Mouse (Mus musculus) neural tube, embryonic 11.5 days (tissue): ENCODE measurements around the gene Armh3. TPM values are rescaled to one million over a fixed set of nuclear protein-coding genes. Genes with fewer than 3 reads are reported as not detected.

ENCODE experiments used
- ATAC-seq: fragments of 200-750 bp; cut with Nextera tagmentation; 2 replicates; pipeline ENCODE4 v1.8.0; 2017; ENCODE audit warnings: moderate number of reproducible peaks, mild to moderate bottlenecking, moderate TSS enrichment, moderate library complexity; ENCODE audit not compliant: insufficient read depth, low FRiP score, low TSS enrichment
- DNase-seq: peaks from one replicate; pipeline ENCODE4 v3.0.0-alpha.2; 2015; ENCODE audit warnings: low spot score
- H3K27ac ChIP-seq: fragments of 300-500 bp; sonication (generic); 2 replicates; pipeline ENCODE4 v1.5.1; 2014; ENCODE audit warnings: low read depth, mild to moderate bottlenecking, low read length
- H3K27me3 ChIP-seq: fragments of 300-500 bp; sonication (generic); 2 replicates; pipeline ENCODE4 v1.6.1; 2014; ENCODE audit warnings: mild to moderate bottlenecking, low read length, mixed read lengths; ENCODE audit not compliant: control insufficient read depth, insufficient read depth
- H3K36me3 ChIP-seq: fragments of 300-500 bp; sonication (generic); 2 replicates; pipeline ENCODE4 v1.6.1; 2014; ENCODE audit warnings: mild to moderate bottlenecking, low read length, moderate library complexity, mixed read lengths; ENCODE audit not compliant: control insufficient read depth, insufficient read depth
- H3K4me1 ChIP-seq: fragments of 300-500 bp; sonication (generic); 2 replicates; pipeline ENCODE4 v1.6.1; 2014; ENCODE audit warnings: low read length, mixed read lengths; ENCODE audit not compliant: control insufficient read depth, insufficient read depth
- H3K4me2 ChIP-seq: fragments of 300-500 bp; sonication (generic); 2 replicates; pipeline ENCODE4 v1.6.1; 2014; ENCODE audit warnings: low read depth, mild to moderate bottlenecking, moderate library complexity
- H3K4me3 ChIP-seq: fragments of 300-500 bp; sonication (generic); 2 replicates; pipeline ENCODE4 v1.5.1; 2014; ENCODE audit warnings: low read depth, low read length
- H3K9ac ChIP-seq: fragments of 300-500 bp; sonication (generic); 2 replicates; pipeline ENCODE4 v1.6.1; 2014; ENCODE audit warnings: mild to moderate bottlenecking, low read length
- H3K9me3 ChIP-seq: fragments of 300-500 bp; sonication (generic); 2 replicates; pipeline ENCODE4 v1.6.1; 2016; ENCODE audit warnings: low read length; ENCODE audit not compliant: control insufficient read depth
- whole genome bisulfite sequencing: fragments of 180-500 bp; shearing (Covaris S2); extraction: QIAGEN DNeasy Blood & Tissue Kit; methylation state at CpG from one replicate; pipeline ENCODE4 v1.1.7; 2014; 5-methylcytosine and 5-hydroxymethylcytosine counted together
- polyA plus RNA-seq: library from polyadenylated mRNA; unstranded; fragments of >200 nt; fragmentation: Nextera tagmentation; extraction: Ambion mirVana; gene quantifications from 2 replicates; pipeline ENCODE4 v1.2.1, GENCODE M21; 2014

The Armh3 gene
- polyA plus RNA-seq, 1 experiment from 2014 or later: 17.9 TPM

GRCm38 (mm10) chr19:45795406-45795944 lies 202.8 kb downstream of the Armh3 start:
- ATAC-seq (no peak), DNase-seq (no peak)
- Histone ChIP-seq H3K27me3 (no peaks in the 10 kb centered on the region), H3K9me3 (no peaks in the 10 kb centered on the region), H3K27ac (no peak overlapping the region), H3K9ac (no peak overlapping the region), H3K4me2 (peak overlapping the region; percentile 34), H3K4me1 (no peaks in the 10 kb centered on the region), H3K4me3 (no peak overlapping the region), H3K36me3 (no peaks in the 10 kb centered on the region)
- 33% methylated on average over 15 of the region's 15 CpGs for WGBS

- ATAC-seq: no peak
- no peak overlapping the region for H3K9ac ChIP-seq
- no peak for DNase-seq
- no peaks in the 10 kb centered on the region for H3K27me3 ChIP-seq
- no peak overlapping the region for H3K4me2 ChIP-seq
- H3K4me1 ChIP-seq: no peaks in the 10 kb centered on the region
- H3K9me3 ChIP-seq: no peaks in the 10 kb centered on the region
- WGBS: 67% methylated on average over 6 of the region's 6 CpGs
- no peaks in the 10 kb centered on the region for H3K36me3 ChIP-seq
- H3K4me3 ChIP-seq: no peak overlapping the region
- no peak overlapping the region for H3K27ac ChIP-seq
These were observed 203.6 kb downstream of the Armh3 start for GRCm38 (mm10) chr19:45794718-45795117.

GRCm38 (mm10) chr19:45792404-45792803 lies 205.9 kb downstream of the Armh3 start:
- Histone ChIP-seq H3K9ac (no peak overlapping the region), H3K4me3 (no peak overlapping the region), H3K4me2 (no peak overlapping the region), H3K4me1 (no peaks in the 10 kb centered on the region), H3K27ac (no peak overlapping the region), H3K27me3 (no peaks in the 10 kb centered on the region), H3K36me3 (no peaks in the 10 kb centered on the region), H3K9me3 (no peaks in the 10 kb centered on the region)
- DNase-seq (no peak), ATAC-seq (no peak)
- WGBS: 88% methylated on average over 6 of the region's 6 CpGs

- Histone ChIP-seq H3K4me3 (no peak overlapping the region), H3K36me3 (no peaks in the 10 kb centered on the region), H3K4me1 (no peaks in the 10 kb centered on the region), H3K27me3 (no peaks in the 10 kb centered on the region), H3K9ac (no peak overlapping the region), H3K9me3 (no peaks in the 10 kb centered on the region), H3K27ac (no peak overlapping the region), H3K4me2 (no peak overlapping the region)
- DNase-seq (no peak), ATAC-seq (no peak)
- 77% methylated on average over 12 of the region's 13 CpGs for WGBS
These were observed 208.1 kb downstream of the Armh3 start for GRCm38 (mm10) chr19:45789888-45790874.

GRCm38 (mm10) chr19:45789365-45789764 lies 208.9 kb downstream of the Armh3 start:
- Histone ChIP-seq H3K4me2 (no peak overlapping the region), H3K27me3 (no peaks in the 10 kb centered on the region), H3K9me3 (no peaks in the 10 kb centered on the region), H3K27ac (no peak overlapping the region), H3K9ac (no peak overlapping the region), H3K4me1 (no peaks in the 10 kb centered on the region), H3K36me3 (no peaks in the 10 kb centered on the region), H3K4me3 (no peak overlapping the region)
- DNase-seq: no peak
- WGBS: 46% methylated on average over 7 of the region's 7 CpGs
- no peak for ATAC-seq

GRCm38 (mm10) chr19:45788337-45788736 lies 210.0 kb downstream of the Armh3 start:
- H3K36me3 ChIP-seq: no peaks in the 10 kb centered on the region
- no peak overlapping the region for H3K9ac ChIP-seq
- no peaks in the 10 kb centered on the region for H3K9me3 ChIP-seq
- no peak overlapping the region for H3K4me3 ChIP-seq
- no peaks in the 10 kb centered on the region; the same call in 1 of the 2 replicates for H3K4me1 ChIP-seq
- ATAC-seq: no peak
- H3K27ac ChIP-seq: no peak overlapping the region
- no peak overlapping the region for H3K4me2 ChIP-seq
- no peaks in the 10 kb centered on the region for H3K27me3 ChIP-seq
- DNase-seq: no peak
- WGBS: 91% methylated on average over 4 of the region's 4 CpGs

- DNase-seq (no peak), ATAC-seq (no peak)
- H3K36me3 ChIP-seq: no peaks in the 10 kb centered on the region
- H3K9ac ChIP-seq: no peak overlapping the region
- no peak overlapping the region for H3K4me3 ChIP-seq
- no peaks in the 10 kb centered on the region; the same call in 1 of the 2 replicates for H3K4me1 ChIP-seq
- 67% methylated on average over 3 of the region's 3 CpGs for WGBS
- H3K9me3 ChIP-seq: no peaks in the 10 kb centered on the region
- H3K4me2 ChIP-seq: no peak overlapping the region
- no peaks in the 10 kb centered on the region for H3K27me3 ChIP-seq
- no peak overlapping the region for H3K27ac ChIP-seq
These were observed 210.8 kb downstream of the Armh3 start for GRCm38 (mm10) chr19:45787450-45787849.

GRCm38 (mm10) chr19:45785470-45785869 lies 212.8 kb downstream of the Armh3 start:
- H3K9ac ChIP-seq: no peak overlapping the region
- H3K36me3 ChIP-seq: 0 out of 2 replicates have a peak, but pooled peaks cover 1% of the 10 kb centered on the region
- H3K27me3 ChIP-seq: no peaks in the 10 kb centered on the region
- H3K27ac ChIP-seq: no peak overlapping the region
- peaks cover 6% of the 10 kb centered on the region for H3K4me1 ChIP-seq
- no peaks in the 10 kb centered on the region for H3K9me3 ChIP-seq
- ATAC-seq (no peak), DNase-seq (no peak)
- 54% methylated on average over 3 of the region's 3 CpGs for WGBS
- no peak overlapping the region for H3K4me2 ChIP-seq
- H3K4me3 ChIP-seq: no peak overlapping the region
